8 mouse cellular contexts compared by ENCODE assay signal in genomic region chr6:86813341-86813740, GRCm38 (mm10). TPM values are rescaled to one million over a fixed set of nuclear protein-coding genes. Genes with fewer than 3 reads are reported as not detected.
A peak's percentile ranks its signal among the peaks of the same experiment; 100 is the strongest.
DNase-seq lines count a peak whose midpoint lies in the region; ATAC-seq and TF ChIP-seq lines count a peak whose summit lies in the region.

No protein-coding gene starts in this region.

- 14% methylated on average over 3 of the region's 3 CpGs for WGBS in heart, embryonic 11.5 days (ENCODE audit: insufficient replicate concordance)
- 43% methylated on average over 3 of the region's 3 CpGs for WGBS in thymus, adult 2 months

- H3K27ac ChIP-seq in heart, embryonic 11.5 days (ENCODE audit: low read depth, low read length) = no peak overlapping the region
- no peak overlapping the region for H3K27ac ChIP-seq in thymus, adult 2 months (ENCODE audit: control insufficient read depth, insufficient read depth, low read length)

- 0 out of 2 replicates have a peak, but pooled peaks cover under 1% of the 10 kb centered on the region for H3K27me3 ChIP-seq in heart, embryonic 11.5 days (ENCODE audit: control insufficient read depth, insufficient read depth, low read length)
- H3K27me3 ChIP-seq in thymus, adult 2 months (ENCODE audit: control insufficient read depth, insufficient read depth, low read length) = no peaks in the 10 kb centered on the region

- DNase-seq in heart, adult 8-10 months (ENCODE audit: low spot score) = peak; percentile 59
- DNase-seq in thymus, adult 2 months = peak; percentile 54
- DNase-seq in thymus, adult 18-20 months = no peak
- DNase-seq in cerebellum, postnatal 25 days = peak; percentile 57 to 77
- peak; percentile 70 to 90 for DNase-seq in kidney, postnatal 36 days
- peak; percentile 57 for DNase-seq in retina, embryonic 14.5 days (ENCODE audit: low spot score)

- no peaks in the 10 kb centered on the region for H3K36me3 ChIP-seq in heart, embryonic 11.5 days (ENCODE audit: control insufficient read depth, insufficient read depth, low read length)
- no peaks in the 10 kb centered on the region for H3K36me3 ChIP-seq in thymus, adult 2 months (ENCODE audit: control insufficient read depth, insufficient read depth, low read length)

- ATAC-seq in heart, embryonic 11.5 days (replicated peaks; ENCODE audit: insufficient number of reproducible peaks, low FRiP score, low TSS enrichment) = no peak
- ATAC-seq in megakaryocyte, adult 5-6 weeks (ENCODE audit: poor library complexity, severe bottlenecking) = no peak

- H3K4me1 ChIP-seq in heart, embryonic 11.5 days (ENCODE audit: control insufficient read depth, insufficient read depth, low read length) = peaks cover 5% of the 10 kb centered on the region
- H3K4me1 ChIP-seq in thymus, adult 2 months (replicated peaks; ENCODE audit: control insufficient read depth, insufficient read depth, low read length) = no peaks in the 10 kb centered on the region

- TF ChIP-seq POLR2A in thymus, adult 2 months (IDR thresholded peaks at IDR 0.05; ENCODE audit: control insufficient read depth, extremely low read depth, insufficient read depth, low read length, poor library complexity) = no peak

- H3K4me3 ChIP-seq in heart, embryonic 11.5 days (ENCODE audit: low read depth, low read length) = no peak overlapping the region
- H3K4me3 ChIP-seq in thymus, adult 2 months (ENCODE audit: control insufficient read depth, insufficient read depth, low read length) = no peak overlapping the region

- peak; percentile 63; the same call in 1 of the 2 replicates for TF ChIP-seq CTCF in thymus, adult 2 months (IDR thresholded peaks at IDR 0.05; ENCODE audit: borderline replicate concordance, control insufficient read depth, extremely low read depth, insufficient read depth, low read length, poor library complexity)

- H3K4me2 ChIP-seq in heart, embryonic 11.5 days = no peak overlapping the region

- H3K9ac ChIP-seq in heart, embryonic 11.5 days (ENCODE audit: low read depth, low read length) = no peak overlapping the region

- no peaks in the 10 kb centered on the region for H3K9me3 ChIP-seq in heart, embryonic 11.5 days (replicated peaks; ENCODE audit: control insufficient read depth, low read length)

RNA-seq across cellular contexts. Expression of gene Anxa4, which starts 20.0 kb away (rescaled TPM):
- total RNA-seq in heart, adult 8-10 months (2022) = 10 to 100 TPM; 29.2 to 41.0 (median 37.3) TPM
- 13.0 and 13.7 TPM in 2 replicates for polyA plus RNA-seq in heart, embryonic 11.5 days (2014; fragmentation: Nextera tagmentation; extraction: Ambion mirVana)
- 21.5 and 27.8 TPM in 2 replicates for polyA plus RNA-seq in thymus, adult 2 months (2012; rRNA removed)
- total RNA-seq in megakaryocyte, adult 5-6 weeks (2015) = 41.8 and 43.7 TPM in 2 replicates
- 55.9 and 65.7 TPM in 2 replicates for total RNA-seq in megakaryocyte, adult 5-6 weeks (2017)

RNA-seq across cellular contexts. Expression of gene Aak1, which starts 36.0 kb away (rescaled TPM):
- 10 to 100 TPM; 75.9 to 93.5 (median 92.3) TPM for total RNA-seq in heart, adult 8-10 months (2022)
- polyA plus RNA-seq in heart, embryonic 11.5 days (2014; fragmentation: Nextera tagmentation; extraction: Ambion mirVana) = 23.0 and 24.3 TPM in 2 replicates
- polyA plus RNA-seq in thymus, adult 2 months (2012; rRNA removed) = 59.2 and 79.9 TPM in 2 replicates
- 29.7 and 37.6 TPM in 2 replicates for total RNA-seq in megakaryocyte, adult 5-6 weeks (2015)
- total RNA-seq in megakaryocyte, adult 5-6 weeks (2017) = 5.3 and 12.9 TPM in 2 replicates

Comparison
In these comparisons a context has a peak if more than half of its experiments do, and no peak if none do; other contexts are left out.
1. DNase-seq: peak in heart, adult 8-10 months (single experiment), thymus, adult 2 months (single experiment), cerebellum, postnatal 25 days (2 of 2), kidney, postnatal 36 days (2 of 2) and retina, embryonic 14.5 days (single experiment); none in thymus, adult 18-20 months (0 of 2).